Mouse (Mus musculus) erythroblast, embryonic 14.5 days (primary cell): ENCODE measurements around the gene Gm10974.

ENCODE experiments used
- GATA1 ChIP-seq: IDR thresholded peaks from 2 replicates; pipeline ENCODE4 v1.6.1; 2012; ENCODE audit warnings: low read length, inconsistent platforms, mixed read lengths
- TAL1 ChIP-seq: IDR thresholded peaks from 3 replicates; pipeline ENCODE4 v1.6.1; 2012; ENCODE audit warnings: low read length, inconsistent platforms, mixed read lengths

GRCm38 (mm10) chr7:66434453-66434935, 68.8 kb downstream of the Gm10974 start:
- no peak for TF ChIP-seq GATA1
- no peak for TF ChIP-seq TAL1
